Mouse (Mus musculus): ENCODE results near the gene Cnmd. TPM values are rescaled to one million over a fixed set of nuclear protein-coding genes. Genes with fewer than 3 reads are reported as not detected.

Cnmd gene
- total RNA-seq (2021): under 1 TPM; 0.34 to 0.56 TPM
- long read RNA-seq, experiment 1: 0 reads
- long read RNA-seq, experiment 2, partial matches to known transcripts: 0 of 2 reads
- long read RNA-seq, experiment 2, other reads (novel, unspliced or antisense): 0 of 2 reads

- no peak for DNase-seq (ENCODE audit: low spot score in 2 of 2)
Observed at GRCm38 (mm10) chr14:79662001-79662400, at the start of gene Cnmd. Cnmd (minus strand) TSS chr14:79662170.

- no peak for DNase-seq (ENCODE audit: low spot score in 2 of 2)
Observed at GRCm38 (mm10) chr14:79711301-79711700, 49.3 kb upstream of the Cnmd start.

- DNase-seq (ENCODE audit: low spot score in 2 of 2): no peak
Observed at GRCm38 (mm10) chr14:79703523-79704172, 41.7 kb upstream of the Cnmd start.

GRCm38 (mm10) chr14:79701606-79702005, 39.6 kb upstream of the Cnmd start:
- DNase-seq (ENCODE audit: low spot score in 2 of 2): no peak

GRCm38 (mm10) chr14:79701054-79701453, 39.1 kb upstream of the Cnmd start:
- DNase-seq (ENCODE audit: low spot score in 2 of 2): no peak

GRCm38 (mm10) chr14:79699381-79699780, 37.4 kb upstream of the Cnmd start:
- DNase-seq (ENCODE audit: low spot score in 2 of 2): peak; percentile 4 to 9

GRCm38 (mm10) chr14:79690068-79690844, 28.3 kb upstream of the Cnmd start:
- no peak for DNase-seq (ENCODE audit: low spot score in 2 of 2)

- DNase-seq (ENCODE audit: low spot score in 2 of 2): no peak
Observed at GRCm38 (mm10) chr14:79680652-79681051, 18.7 kb upstream of the Cnmd start.

- DNase-seq (ENCODE audit: low spot score in 2 of 2): no peak
Observed at GRCm38 (mm10) chr14:79677891-79678687, 16.1 kb upstream of the Cnmd start.

- no peak for DNase-seq (ENCODE audit: low spot score in 2 of 2)
Observed at GRCm38 (mm10) chr14:79677108-79677753, 15.3 kb upstream of the Cnmd start.

GRCm38 (mm10) chr14:79673083-79674013, 11.4 kb upstream of the Cnmd start:
- no peak for DNase-seq (ENCODE audit: low spot score in 2 of 2)

- DNase-seq (ENCODE audit: low spot score in 2 of 2): no peak
Observed at GRCm38 (mm10) chr14:79672567-79672966, 10.6 kb upstream of the Cnmd start.

- DNase-seq (ENCODE audit: low spot score in 2 of 2): no peak
Observed at GRCm38 (mm10) chr14:79671008-79671407, 9.0 kb upstream of the Cnmd start.

GRCm38 (mm10) chr14:79661005-79661917, 709 bp downstream of the Cnmd start:
- peak; percentile 15 to 49 for DNase-seq (ENCODE audit: low spot score in 2 of 2)

GRCm38 (mm10) chr14:79660467-79660866, 1.5 kb downstream of the Cnmd start:
- no peak for DNase-seq (ENCODE audit: low spot score in 2 of 2)

- no peak for DNase-seq (ENCODE audit: low spot score in 2 of 2)
Observed at GRCm38 (mm10) chr14:79658748-79659508, 3.0 kb downstream of the Cnmd start.

GRCm38 (mm10) chr14:79658286-79658685, 3.7 kb downstream of the Cnmd start:
- DNase-seq (ENCODE audit: low spot score in 2 of 2): no peak

- DNase-seq (ENCODE audit: low spot score in 2 of 2): no peak
Observed at GRCm38 (mm10) chr14:79652654-79653053, 9.3 kb downstream of the Cnmd start.

All from adrenal gland, postnatal 4 days (tissue).